Mouse (Mus musculus): ENCODE measurements around the gene Smarcd1. TPM values are rescaled to one million over a fixed set of nuclear protein-coding genes. Genes with fewer than 3 reads are reported as not detected.
A peak's percentile ranks its signal among the peaks of the same experiment; 100 is the strongest.
"Not testable (repeated sequence)": the region's sequence is repeated elsewhere in the genome, so short reads cannot be mapped to it uniquely, and the experiment has no call there.

The Smarcd1 gene
- total and polyA plus RNA-seq, 2 experiments from 2014 or later: 16.8 to 35.7 TPM

DNA sequence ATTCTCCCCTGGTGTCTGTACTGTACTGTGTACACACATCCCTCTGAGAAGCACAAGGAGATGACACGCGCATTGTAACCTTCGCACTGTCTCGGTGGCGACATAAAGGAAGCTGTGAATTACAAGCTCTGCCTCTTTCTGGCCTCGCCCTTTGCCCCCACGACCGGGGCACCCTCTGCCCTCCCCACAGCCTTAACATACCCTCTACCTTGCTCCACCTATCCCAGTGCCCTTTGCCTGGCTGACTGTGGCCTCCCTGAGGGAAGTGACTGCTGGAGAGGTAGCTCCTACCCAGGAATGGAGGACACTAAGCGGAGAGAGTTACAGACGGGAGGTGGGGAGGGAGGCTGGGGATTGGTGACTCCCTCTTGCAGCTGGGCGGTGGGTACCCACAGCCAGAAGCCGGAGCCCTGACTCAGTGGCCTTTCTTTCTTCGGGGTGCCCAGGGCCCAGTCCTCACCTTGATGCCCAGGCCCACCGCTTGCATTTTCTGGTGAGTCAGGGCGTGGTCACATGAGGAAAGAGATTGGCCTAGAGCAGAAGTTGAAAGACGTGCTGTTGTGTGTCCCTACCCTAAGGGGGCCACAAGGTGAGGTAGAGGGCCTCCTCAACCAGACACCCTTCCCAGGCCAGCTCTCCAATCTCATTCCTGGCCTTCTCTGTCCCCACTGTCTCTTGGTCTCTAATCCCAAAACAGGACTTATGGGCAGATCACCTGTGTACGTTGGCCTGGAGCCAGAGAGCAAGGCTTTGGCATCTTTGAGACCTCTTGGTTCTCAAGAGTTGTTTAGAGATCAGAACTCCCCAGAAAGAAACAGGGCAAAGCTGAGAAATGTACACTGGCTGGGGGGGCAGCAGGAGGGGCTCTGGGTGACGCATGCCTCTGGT is 1.5 kb upstream of the Smarcd1 start:
- 88% methylated on average over 18 of the region's 18 CpGs for WGBS
- Histone ChIP-seq H3K27me3 (ENCODE audit: control insufficient read depth, insufficient read depth, low read length) (peaks cover 8% of the 10 kb centered on the region; the same call in 1 of the 2 replicates), H3K36me3 (replicated peaks; ENCODE audit: control insufficient read depth, insufficient read depth, low read length) (no peaks in the 10 kb centered on the region), H3K4me3 (ENCODE audit: low read depth, low read length) (no peak overlapping the region), H3K27ac (ENCODE audit: low read depth) (no peak overlapping the region), H3K9ac (replicated peaks; ENCODE audit: low read depth, low read length) (no peak overlapping the region), H3K4me2 (ENCODE audit: low read depth, low read length) (no peak overlapping the region), H3K9me3 (replicated peaks; ENCODE audit: control insufficient read depth, low read length) (no peaks in the 10 kb centered on the region), H3K4me1 (ENCODE audit: control insufficient read depth, insufficient read depth) (peaks cover 31% of the 10 kb centered on the region)
- DNase-seq (ENCODE audit: low spot score) (no peak), ATAC-seq (ENCODE audit: insufficient read depth, low read depth) (no peak)
- no peak for TF ChIP-seq EP300 (IDR thresholded peaks at IDR 0.05; ENCODE audit: low read depth)
- no peak for TF ChIP-seq CTCF (IDR thresholded peaks at IDR 0.05; ENCODE audit: low read depth)

DNA sequence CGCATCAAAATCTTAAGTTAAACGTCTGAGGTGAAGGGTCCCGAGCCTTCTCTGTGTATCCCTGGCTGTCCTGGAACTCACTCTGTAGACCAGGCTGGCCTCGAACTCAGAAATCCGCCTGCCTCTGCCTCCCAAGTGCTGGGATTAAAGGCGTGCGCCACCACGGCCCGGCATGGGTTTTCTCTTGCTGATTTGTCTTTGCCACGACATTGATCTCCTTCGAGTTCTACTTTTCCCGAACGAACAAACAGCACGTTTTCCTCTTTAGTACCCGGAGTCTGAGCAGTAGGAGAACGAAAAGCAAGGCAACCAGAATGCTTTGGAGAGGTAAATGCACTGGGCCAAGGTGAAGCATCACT is 310 bp upstream of the Smarcd1 start:
- H3K9me3 ChIP-seq (replicated peaks; ENCODE audit: control insufficient read depth, low read length); H3K27me3 ChIP-seq (ENCODE audit: control insufficient read depth, insufficient read depth, low read length); H3K36me3 ChIP-seq (replicated peaks; ENCODE audit: control insufficient read depth, insufficient read depth, low read length); DNase-seq (ENCODE audit: low spot score); ATAC-seq (ENCODE audit: insufficient read depth, low read depth): not testable (repeated sequence)
- 39% methylated on average over 16 of the region's 16 CpGs for WGBS
- Histone ChIP-seq H3K27ac (ENCODE audit: low read depth) (peak overlapping the region; percentile 99), H3K4me3 (ENCODE audit: low read depth, low read length) (peak overlapping the region; percentile 96), H3K9ac (replicated peaks; ENCODE audit: low read depth, low read length) (peak overlapping the region; percentile 97), H3K4me1 (ENCODE audit: control insufficient read depth, insufficient read depth) (peaks cover 31% of the 10 kb centered on the region), H3K4me2 (ENCODE audit: low read depth, low read length) (peak overlapping the region; percentile 70)

DNA sequence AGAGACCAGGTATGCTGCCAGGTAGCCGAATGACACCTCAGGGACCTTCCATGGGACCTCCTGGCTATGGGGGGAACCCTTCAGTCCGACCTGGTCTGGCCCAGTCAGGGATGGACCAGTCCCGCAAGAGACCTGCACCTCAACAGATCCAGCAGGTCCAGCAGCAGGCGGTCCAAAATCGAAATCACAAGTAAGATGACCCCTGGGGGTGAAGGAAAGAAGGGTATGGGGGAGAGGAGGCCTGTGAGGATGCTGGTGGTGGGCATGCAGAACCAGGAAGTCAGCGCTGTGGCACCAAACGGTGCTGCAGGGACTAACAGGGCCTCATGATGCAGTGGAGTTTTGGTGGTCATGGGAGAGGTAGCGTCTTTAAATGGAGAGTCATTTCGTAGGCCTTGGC is 1.2 kb downstream of the Smarcd1 start:
- no peak for TF ChIP-seq EP300 (IDR thresholded peaks at IDR 0.05; ENCODE audit: low read depth)
- no peak for TF ChIP-seq CTCF (IDR thresholded peaks at IDR 0.05; ENCODE audit: low read depth)
- no peaks in the 10 kb centered on the region for H3K9me3 ChIP-seq (replicated peaks; ENCODE audit: control insufficient read depth, low read length)
- peak overlapping the region; percentile 96 for H3K4me3 ChIP-seq (ENCODE audit: low read depth, low read length)
- no peaks in the 10 kb centered on the region for H3K27me3 ChIP-seq (ENCODE audit: control insufficient read depth, insufficient read depth, low read length)
- ATAC-seq (ENCODE audit: insufficient read depth, low read depth) (no peak), DNase-seq (ENCODE audit: low spot score) (no peak)
- H3K4me2 ChIP-seq (ENCODE audit: low read depth, low read length): peak overlapping the region; percentile 70
- H3K4me1 ChIP-seq (ENCODE audit: control insufficient read depth, insufficient read depth): peaks cover 31% of the 10 kb centered on the region
- 67% methylated on average over 9 of the region's 9 CpGs for WGBS
- H3K9ac ChIP-seq (replicated peaks; ENCODE audit: low read depth, low read length): peak overlapping the region; percentile 97
- H3K36me3 ChIP-seq (replicated peaks; ENCODE audit: control insufficient read depth, insufficient read depth, low read length): peaks cover 19% of the 10 kb centered on the region
- H3K27ac ChIP-seq (ENCODE audit: low read depth): peak overlapping the region; percentile 99

DNA sequence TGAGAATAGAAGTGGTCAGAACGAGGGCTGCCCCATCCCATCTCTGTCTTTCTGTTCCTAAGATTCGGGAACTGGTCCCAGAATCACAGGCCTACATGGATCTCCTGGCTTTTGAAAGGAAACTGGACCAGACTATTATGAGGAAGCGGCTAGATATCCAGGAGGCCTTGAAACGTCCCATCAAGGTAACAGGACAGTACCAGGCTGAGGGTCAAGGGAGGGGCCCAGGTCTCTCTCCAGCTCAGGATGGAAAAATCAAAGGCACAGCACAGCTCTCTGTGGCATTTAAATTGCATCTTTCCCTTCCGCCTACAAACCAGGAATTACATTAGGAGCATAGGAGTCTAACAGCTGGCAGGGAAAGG is 1.7 kb downstream of the Smarcd1 start:
- ATAC-seq (ENCODE audit: insufficient read depth, low read depth): no peak
- H3K9me3 ChIP-seq (replicated peaks; ENCODE audit: control insufficient read depth, low read length): no peaks in the 10 kb centered on the region
- H3K4me3 ChIP-seq (ENCODE audit: low read depth, low read length): no peak overlapping the region; the same call in 1 of the 2 replicates
- peak overlapping the region; percentile 99 for H3K27ac ChIP-seq (ENCODE audit: low read depth)
- no peak for DNase-seq (ENCODE audit: low spot score)
- H3K4me2 ChIP-seq (ENCODE audit: low read depth, low read length): peak overlapping the region; percentile 70
- H3K27me3 ChIP-seq (ENCODE audit: control insufficient read depth, insufficient read depth, low read length): no peaks in the 10 kb centered on the region
- H3K4me1 ChIP-seq (ENCODE audit: control insufficient read depth, insufficient read depth): peaks cover 31% of the 10 kb centered on the region
- H3K36me3 ChIP-seq (replicated peaks; ENCODE audit: control insufficient read depth, insufficient read depth, low read length): peaks cover 24% of the 10 kb centered on the region
- WGBS: 46% methylated on average over 5 of the region's 5 CpGs
- no peak for TF ChIP-seq CTCF (IDR thresholded peaks at IDR 0.05; ENCODE audit: low read depth)
- no peak for TF ChIP-seq EP300 (IDR thresholded peaks at IDR 0.05; ENCODE audit: low read depth)
- peak overlapping the region; percentile 34; the same call in 1 of the 2 replicates for H3K9ac ChIP-seq (replicated peaks; ENCODE audit: low read depth, low read length)

DNA sequence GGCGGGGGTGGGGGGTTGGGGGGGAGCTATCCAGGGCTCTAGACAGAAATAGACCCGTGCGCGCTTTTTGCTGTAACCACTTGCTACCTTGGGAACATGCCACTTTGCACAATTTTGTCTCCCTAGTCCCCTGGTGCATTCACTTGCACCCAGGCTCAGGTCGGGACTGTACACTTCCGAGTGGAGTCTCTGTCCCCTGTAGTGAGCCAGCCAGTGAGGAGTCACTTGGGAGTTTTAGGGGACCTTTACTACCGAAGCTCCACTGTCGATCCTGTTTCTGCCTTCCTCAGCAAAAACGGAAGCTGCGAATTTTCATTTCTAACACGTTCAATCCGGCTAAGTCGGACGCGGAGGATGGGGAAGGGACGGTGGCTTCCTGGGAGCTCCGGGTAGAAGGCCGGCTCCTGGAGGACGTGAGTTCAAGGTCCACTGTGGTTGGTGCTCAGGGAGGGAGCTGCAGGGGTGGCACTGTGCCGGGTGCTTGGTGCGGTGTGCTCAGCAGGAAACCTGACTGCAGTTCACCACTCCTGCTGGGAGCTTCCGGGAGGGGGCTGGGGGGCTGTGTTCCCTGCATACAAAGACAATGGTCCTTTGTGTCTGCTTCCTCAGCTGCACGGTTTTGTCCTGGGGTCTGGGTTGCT is 2.2 kb downstream of the Smarcd1 start:
- 26% methylated on average over 23 of the region's 23 CpGs for WGBS
- TF ChIP-seq EP300 (IDR thresholded peaks at IDR 0.05; ENCODE audit: low read depth): no peak

More for the DNA sequence above, 2.2 kb downstream of the Smarcd1 start:
- peak overlapping the region; percentile 26 for H3K4me3 ChIP-seq (ENCODE audit: low read depth, low read length)
- peaks cover 29% of the 10 kb centered on the region for H3K36me3 ChIP-seq (replicated peaks; ENCODE audit: control insufficient read depth, insufficient read depth, low read length)
- DNase-seq (ENCODE audit: low spot score) (no peak), ATAC-seq (ENCODE audit: insufficient read depth, low read depth) (peak; percentile 4; the same call in 1 of the 2 replicates)
- peak overlapping the region; percentile 36 for H3K9ac ChIP-seq (replicated peaks; ENCODE audit: low read depth, low read length)
- peaks cover 31% of the 10 kb centered on the region for H3K4me1 ChIP-seq (ENCODE audit: control insufficient read depth, insufficient read depth)
- no peaks in the 10 kb centered on the region for H3K27me3 ChIP-seq (ENCODE audit: control insufficient read depth, insufficient read depth, low read length)
- H3K9me3 ChIP-seq (replicated peaks; ENCODE audit: control insufficient read depth, low read length): no peaks in the 10 kb centered on the region
- peak overlapping the region; percentile 99 for H3K27ac ChIP-seq (ENCODE audit: low read depth)
- peak overlapping the region; percentile 70 for H3K4me2 ChIP-seq (ENCODE audit: low read depth, low read length)
